Mouse (Mus musculus) limb, embryonic 14.5 days (tissue): ENCODE results near the gene Cldn34b2. TPM values are rescaled to one million over a fixed set of nuclear protein-coding genes. Genes with fewer than 3 reads are reported as not detected.
"Not testable (repeated sequence)": the region's sequence is repeated elsewhere in the genome, so short reads cannot be mapped to it uniquely, and the experiment has no call there.

ENCODE experiments used
- ATAC-seq: fragments of 200-750 bp; cut with Nextera tagmentation; 2 replicates; pipeline ENCODE4 v1.8.0; 2017; ENCODE audit warnings: low read depth, moderate number of reproducible peaks, moderate TSS enrichment; ENCODE audit not compliant: low FRiP score
- DNase-seq: peaks from one replicate; pipeline ENCODE4 v3.0.0-alpha.2; 2015; ENCODE audit warnings: low spot score
- H3K27ac ChIP-seq: fragments of 300-500 bp; sonication (generic); replicated peaks from 2 replicates; pipeline ENCODE4 v1.5.1; 2014; ENCODE audit warnings: low read depth, mild to moderate bottlenecking, low read length, moderate library complexity, mixed read lengths
- H3K27me3 ChIP-seq: fragments of 300-500 bp; sonication (generic); 2 replicates; pipeline ENCODE4 v1.6.1; 2014; ENCODE audit warnings: low read length, mixed read lengths; ENCODE audit not compliant: control insufficient read depth, insufficient read depth
- H3K36me3 ChIP-seq: fragments of 300-500 bp; sonication (generic); 2 replicates; pipeline ENCODE4 v1.6.1; 2014; ENCODE audit warnings: mild to moderate bottlenecking, low read length, moderate library complexity, mixed read lengths; ENCODE audit not compliant: control insufficient read depth, insufficient read depth
- H3K4me1 ChIP-seq: fragments of 300-500 bp; sonication (generic); 2 replicates; pipeline ENCODE4 v1.6.1; 2014; ENCODE audit warnings: antibody characterized with exemption, low read length, mixed read lengths; ENCODE audit not compliant: control insufficient read depth, insufficient read depth
- H3K4me2 ChIP-seq: fragments of 300-500 bp; sonication (generic); replicated peaks from 2 replicates; pipeline ENCODE4 v1.6.1; 2014; ENCODE audit warnings: low read depth, mild to moderate bottlenecking, low read length, moderate library complexity; ENCODE audit not compliant: severe bottlenecking
- H3K4me3 ChIP-seq: fragments of 300-500 bp; sonication (generic); replicated peaks from 2 replicates; pipeline ENCODE4 v1.5.1; 2014; ENCODE audit warnings: low read length
- H3K9ac ChIP-seq: fragments of 300-500 bp; sonication (generic); 2 replicates; pipeline ENCODE4 v1.6.1; 2014; ENCODE audit warnings: mild to moderate bottlenecking, low read depth, low read length, moderate library complexity; ENCODE audit not compliant: severe bottlenecking
- H3K9me3 ChIP-seq: fragments of 300-500 bp; sonication (generic); 2 replicates; pipeline ENCODE4 v1.6.1; 2016; ENCODE audit warnings: low read length; ENCODE audit not compliant: control insufficient read depth
- POLR2A ChIP-seq: fragments of 200-500 bp; IDR thresholded peaks from 2 replicates; pipeline ENCODE4 v1.8.0; 2012; ENCODE audit warnings: inconsistent platforms, mild to moderate bottlenecking, moderate library complexity, borderline replicate concordance; ENCODE audit not compliant: insufficient read depth, insufficient read length; ENCODE audit errors: extremely low read depth
- WGBS: fragments of 180-500 bp; shearing (Covaris S2); extraction: QIAGEN DNeasy Blood & Tissue Kit; methylation state at CpG from one replicate; pipeline ENCODE4 v1.1.7; 2014; 5-methylcytosine and 5-hydroxymethylcytosine counted together
- polyA plus RNA-seq, 2 experiments: library from polyadenylated mRNA; depleted of rRNA in 1 of 2; stranded (reverse) in 1 of 2; unstranded in 1 of 2; fragments of >200 nt; fragmentation: Nextera tagmentation in 1 of 2; extraction: Ambion mirVana in 1 of 2; gene quantifications; 2 replicates each; pipeline versions ENCODE4 v1.2.1 to v1.2.3; 2012 to 2014

Cldn34b2 gene
- polyA plus RNA-seq (2012; rRNA removed) = not detected in 2 replicates
- polyA plus RNA-seq (2014; fragmentation: Nextera tagmentation; extraction: Ambion mirVana) = not detected in 2 replicates

DNA sequence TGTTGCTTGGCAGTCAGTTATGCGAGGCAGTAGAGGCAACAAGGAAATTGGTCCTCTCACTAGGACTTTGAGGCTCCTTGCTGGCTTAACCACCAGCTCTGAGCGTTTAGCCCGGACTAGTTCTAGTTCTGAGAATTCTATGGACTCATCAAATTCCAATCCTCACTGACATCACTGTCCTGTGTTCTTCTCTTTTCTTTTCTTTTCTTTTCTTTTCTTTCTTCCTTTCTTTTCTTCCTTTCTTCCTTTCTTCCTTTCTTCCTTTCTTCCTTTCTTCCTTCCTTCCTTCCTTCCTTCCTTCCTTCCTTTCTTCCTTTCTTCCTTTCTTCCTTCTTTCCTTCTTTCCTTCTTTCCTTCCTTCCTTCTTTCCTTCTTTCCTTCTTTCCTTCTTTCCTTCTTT, at the start of gene Cldn34b2:
TSS of gene Cldn34b2 (minus strand) at position 101 of the 400 bp plus-strand sequence.
- not testable (repeated sequence) for H3K9ac ChIP-seq, H3K9me3 ChIP-seq, H3K4me3 ChIP-seq, H3K4me2 ChIP-seq, H3K36me3 ChIP-seq, ATAC-seq, H3K27me3 ChIP-seq, DNase-seq, H3K27ac ChIP-seq, H3K4me1 ChIP-seq
- 76% methylated on average over 3 of the region's 3 CpGs for WGBS

DNA sequence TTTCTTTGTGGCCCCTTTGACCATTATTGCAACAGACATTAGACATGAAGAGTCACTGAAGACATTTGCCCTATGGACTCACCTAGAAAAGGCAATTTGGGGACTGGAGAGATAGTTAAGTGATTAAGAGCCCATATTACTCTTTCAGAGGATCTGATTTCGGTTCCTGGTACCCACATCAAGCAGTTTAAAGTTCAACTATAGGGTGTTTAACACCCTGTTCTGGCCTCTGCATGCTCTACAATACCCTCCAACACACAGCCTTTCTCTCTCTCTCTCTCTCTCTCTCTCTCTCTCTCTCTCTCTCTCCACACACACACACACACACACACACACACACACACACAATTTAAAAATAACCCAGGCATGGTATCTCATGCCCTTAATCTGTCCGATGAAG, 49.4 kb upstream of the Cldn34b2 start:
- Histone ChIP-seq H3K4me1 (no peaks in the 10 kb centered on the region), H3K4me3 (no peak overlapping the region), H3K9me3 (no peaks in the 10 kb centered on the region), H3K9ac (no peak overlapping the region), H3K4me2 (no peak overlapping the region), H3K36me3 (no peaks in the 10 kb centered on the region), H3K27me3 (no peaks in the 10 kb centered on the region), H3K27ac (no peak overlapping the region)
- DNase-seq (no peak), ATAC-seq (no peak)
- WGBS = 62% methylated on average over 2 of the region's 2 CpGs
- no peak for TF ChIP-seq POLR2A

DNA sequence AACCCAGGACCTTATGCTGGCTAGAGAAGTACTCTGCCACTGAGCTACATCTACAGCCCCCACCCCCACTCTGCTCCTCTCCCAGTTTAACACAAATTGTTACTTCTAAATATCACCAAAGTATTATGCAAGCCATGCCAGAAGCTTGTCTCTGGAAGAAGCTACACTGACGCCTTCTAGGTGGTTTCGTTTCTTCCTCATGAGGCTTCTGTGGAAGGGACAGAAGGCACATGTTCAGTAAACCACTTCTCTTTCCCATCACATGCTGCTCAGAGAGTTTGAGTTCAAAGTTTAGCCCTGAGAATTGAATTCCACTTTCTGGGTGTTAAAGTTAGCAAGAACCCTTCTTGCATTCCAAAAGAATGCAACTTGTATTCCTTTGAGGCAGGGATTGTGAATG, 49.0 kb upstream of the Cldn34b2 start:
- WGBS = 68% methylated on average over 2 of the region's 2 CpGs
- Histone ChIP-seq H3K27me3 (no peaks in the 10 kb centered on the region), H3K9ac (no peak overlapping the region), H3K4me2 (no peak overlapping the region), H3K9me3 (no peaks in the 10 kb centered on the region), H3K4me3 (no peak overlapping the region), H3K4me1 (no peaks in the 10 kb centered on the region), H3K27ac (no peak overlapping the region), H3K36me3 (no peaks in the 10 kb centered on the region)
- no peak for ATAC-seq
- TF ChIP-seq POLR2A = no peak
- no peak for DNase-seq

DNA sequence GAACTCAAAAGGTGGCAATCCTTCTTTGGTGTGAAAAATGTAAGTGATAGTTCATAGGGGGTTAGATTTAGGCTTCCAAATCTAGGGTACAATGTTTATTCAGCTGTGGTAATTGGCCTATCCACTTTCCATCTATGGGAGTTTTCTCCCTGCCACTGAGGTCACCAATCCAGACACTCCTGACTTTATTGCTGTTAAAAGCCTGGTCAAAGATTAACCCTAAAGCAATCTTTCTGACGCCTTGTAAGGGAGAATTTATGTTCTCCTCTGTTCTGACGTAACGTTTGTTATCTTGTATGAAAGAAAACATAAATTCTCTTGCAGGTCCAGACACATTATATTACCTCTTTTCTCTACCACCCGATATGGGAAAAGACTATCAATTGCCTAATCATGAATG, 47.4 kb upstream of the Cldn34b2 start:
- 54% methylated on average over 4 of the region's 4 CpGs for WGBS
- no peaks in the 10 kb centered on the region for H3K27me3 ChIP-seq
- no peak for DNase-seq
- H3K9me3 ChIP-seq = no peaks in the 10 kb centered on the region
- no peak overlapping the region for H3K4me3 ChIP-seq
- H3K9ac ChIP-seq = no peak overlapping the region
- no peak for ATAC-seq
- no peak overlapping the region for H3K4me2 ChIP-seq
- H3K4me1 ChIP-seq = no peaks in the 10 kb centered on the region
- H3K27ac ChIP-seq = no peak overlapping the region
- no peak for TF ChIP-seq POLR2A
- H3K36me3 ChIP-seq = no peaks in the 10 kb centered on the region

DNA sequence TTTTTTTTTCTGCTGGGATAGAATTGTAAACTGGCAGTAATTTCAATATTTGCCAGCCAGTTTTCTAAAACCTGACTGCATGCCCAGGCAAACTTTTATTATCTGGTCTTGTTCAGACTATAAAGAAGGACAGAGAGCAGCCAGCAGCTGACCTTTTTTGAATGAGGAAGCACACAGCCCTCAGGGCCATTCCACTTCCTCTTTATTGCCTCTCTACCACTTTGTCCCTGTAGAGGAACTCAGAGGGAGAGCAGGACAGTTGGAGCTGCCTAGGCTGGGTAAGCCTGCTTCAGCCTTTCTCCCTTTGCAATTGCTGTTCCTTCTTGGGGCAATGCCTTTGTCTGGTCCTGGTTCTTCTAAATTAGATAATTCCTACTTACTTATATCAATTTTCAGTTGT, 44.1 kb upstream of the Cldn34b2 start:
- H3K4me2 ChIP-seq = no peak overlapping the region
- ATAC-seq (no peak), DNase-seq (no peak)
- H3K9me3 ChIP-seq = no peaks in the 10 kb centered on the region
- H3K4me3 ChIP-seq = no peak overlapping the region
- H3K9ac ChIP-seq = no peak overlapping the region
- no peaks in the 10 kb centered on the region for H3K36me3 ChIP-seq
- no peaks in the 10 kb centered on the region for H3K4me1 ChIP-seq
- no peak for TF ChIP-seq POLR2A
- H3K27me3 ChIP-seq = no peaks in the 10 kb centered on the region
- no peak overlapping the region for H3K27ac ChIP-seq

DNA sequence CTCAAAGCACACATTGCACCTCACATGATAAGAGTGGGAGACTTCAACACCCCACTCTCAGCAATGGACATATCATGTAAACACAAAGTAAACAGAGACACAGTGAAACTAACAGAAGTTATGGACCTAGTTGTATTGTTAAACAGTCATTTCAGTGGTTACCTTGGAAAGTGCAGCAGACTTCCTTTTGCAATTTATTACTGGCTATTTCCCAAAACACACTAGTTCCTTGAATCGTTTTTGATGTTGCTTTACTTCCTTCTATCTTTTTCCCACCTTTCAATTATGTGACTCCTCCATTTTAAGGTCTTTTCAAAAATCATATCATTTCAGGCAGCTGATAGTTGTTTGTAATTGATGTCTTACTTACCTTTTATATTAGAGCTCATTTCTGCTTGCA, 43.5 kb upstream of the Cldn34b2 start:
- no peaks in the 10 kb centered on the region for H3K4me1 ChIP-seq
- ATAC-seq (no peak), DNase-seq (no peak)
- H3K4me3 ChIP-seq = no peak overlapping the region
- H3K9me3 ChIP-seq = no peaks in the 10 kb centered on the region
- H3K27me3 ChIP-seq = no peaks in the 10 kb centered on the region
- H3K9ac ChIP-seq = no peak overlapping the region
- H3K36me3 ChIP-seq = no peaks in the 10 kb centered on the region
- no peak overlapping the region for H3K4me2 ChIP-seq
- no peak overlapping the region for H3K27ac ChIP-seq
- TF ChIP-seq POLR2A = no peak
- 62% methylated on average over 1 of the region's 1 CpGs for WGBS
